Mouse (Mus musculus) gastrocnemius, postnatal 4 days (tissue): ENCODE measurements around the gene Cdk11b. TPM values are rescaled to one million over a fixed set of nuclear protein-coding genes. Genes with fewer than 3 reads are reported as not detected.
A peak's percentile ranks its signal among the peaks of the same experiment; 100 is the strongest.
"Not testable (repeated sequence)": the region's sequence is repeated elsewhere in the genome, so short reads cannot be mapped to it uniquely, and the experiment has no call there.

Experiments
- DNase-seq, 2 experiments: peaks; one replicate each; pipeline ENCODE4 v3.0.0; 2021 to 2022; ENCODE audit warnings: low spot score in 2 of 2, mixed read lengths in 2 of 2
- total RNA-seq, 2 experiments: library from RNA; stranded (reverse); gene quantifications; 2 replicates each; pipeline ENCODE4 v1.2.3; 2021

Gene Cdk11b
- total RNA-seq, 2 experiments from 2014 or later: 35.8 to 44.0 TPM

DNA sequence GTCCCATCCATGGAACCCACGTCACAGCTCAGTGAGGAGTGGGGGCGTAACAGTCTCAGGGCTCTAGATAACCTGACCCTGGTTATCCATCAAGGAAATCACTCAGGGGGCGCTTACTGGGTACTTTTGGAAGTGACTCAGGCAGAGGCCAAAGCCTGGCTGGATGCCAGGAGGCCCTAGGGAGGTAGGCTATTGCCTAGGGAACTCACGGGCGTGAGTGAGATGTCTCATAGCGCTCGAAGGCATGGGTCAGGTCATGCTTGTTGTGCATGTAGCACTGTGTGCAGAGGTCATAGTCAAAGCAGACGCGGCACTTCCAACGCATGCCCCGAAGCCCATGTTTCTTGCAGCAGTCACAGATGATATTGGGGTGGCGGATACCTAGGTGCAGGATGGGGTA lies 36.0 kb downstream of the Cdk11b start:
- no peak for DNase-seq

- DNase-seq: no peak
These were observed 42.2 kb downstream of the Cdk11b start for GRCm38 (mm10) chr4:155666903-155667302.

- DNase-seq: peak; percentile 90 to 98
These were observed 44.3 kb downstream of the Cdk11b start, which contains the start of gene Mib2 for GRCm38 (mm10) chr4:155668689-155669597. Gene Mib2, minus strand, starts transcription at chr4:155669198.

DNA sequence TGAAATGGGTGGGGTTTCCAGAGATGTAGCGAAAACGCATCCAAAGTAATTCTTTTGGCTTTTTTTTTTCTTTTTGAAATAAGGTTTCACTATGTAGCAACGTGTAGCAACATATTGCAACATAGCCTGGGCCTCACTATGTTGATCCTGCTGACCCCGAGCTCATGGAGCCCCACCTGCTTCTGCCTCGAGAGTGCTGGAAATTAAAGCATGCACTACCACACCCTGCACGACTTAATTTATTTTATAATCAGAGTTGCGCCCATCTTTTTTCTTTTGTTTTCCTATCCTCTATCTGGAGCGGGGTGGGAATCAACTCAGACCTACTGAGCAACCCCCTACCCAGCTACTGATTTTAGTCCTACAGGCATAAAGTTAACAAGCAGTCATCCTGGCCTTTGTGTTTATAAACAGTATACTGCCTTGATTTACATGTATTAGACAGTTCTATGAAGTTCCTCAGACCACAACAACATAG lies 45.0 kb downstream of the Cdk11b start:
- DNase-seq: no peak

- not testable (repeated sequence) for DNase-seq
These were observed 45.6 kb downstream of the Cdk11b start for GRCm38 (mm10) chr4:155670236-155670635.

- no peak for DNase-seq
These were observed 47.4 kb downstream of the Cdk11b start for GRCm38 (mm10) chr4:155672082-155672481.

DNA sequence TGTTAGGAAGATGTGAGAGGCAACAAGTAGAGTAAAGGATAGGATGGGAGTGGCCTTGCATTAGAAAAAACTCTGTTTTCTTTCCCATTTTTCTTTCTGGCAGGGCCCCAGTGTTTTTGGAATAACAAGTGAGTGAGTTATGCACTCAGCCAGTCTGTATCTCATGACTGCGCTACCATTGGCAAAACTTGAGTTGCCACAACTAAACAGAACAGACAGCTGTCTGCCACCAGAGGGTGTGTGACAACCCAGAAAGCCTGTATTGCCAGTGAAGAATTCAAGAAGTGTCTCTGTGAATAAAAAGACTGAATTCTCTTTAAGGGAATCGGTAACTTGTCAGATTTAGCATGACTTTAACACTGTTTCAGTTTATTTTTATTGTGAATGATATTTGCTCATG lies 51.3 kb downstream of the Cdk11b start:
- no peak for DNase-seq

GRCm38 (mm10) chr4:155683670-155684277 lies 59.1 kb downstream of the Cdk11b start:
- DNase-seq: not testable (repeated sequence)

DNA sequence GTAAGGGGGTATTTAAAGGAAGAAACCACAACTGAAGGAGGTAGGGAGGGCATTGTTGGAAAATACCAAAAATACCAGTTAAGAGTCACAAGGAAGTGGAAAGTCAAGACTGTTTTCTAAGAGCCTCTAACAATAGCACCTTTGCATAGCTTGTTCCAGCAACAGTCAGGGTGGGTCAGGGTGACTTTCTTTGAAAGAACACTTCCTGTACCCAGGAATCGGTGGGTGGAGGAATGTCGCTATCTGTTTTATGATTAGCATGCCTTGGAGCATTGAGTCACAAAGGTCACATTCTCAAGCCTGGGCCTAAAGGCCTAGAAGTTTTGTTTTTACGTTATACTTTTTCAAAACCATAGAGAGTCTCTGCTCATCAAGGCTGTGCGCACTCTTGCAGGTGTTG lies 63.1 kb downstream of the Cdk11b start:
- DNase-seq: not testable (repeated sequence)

DNA sequence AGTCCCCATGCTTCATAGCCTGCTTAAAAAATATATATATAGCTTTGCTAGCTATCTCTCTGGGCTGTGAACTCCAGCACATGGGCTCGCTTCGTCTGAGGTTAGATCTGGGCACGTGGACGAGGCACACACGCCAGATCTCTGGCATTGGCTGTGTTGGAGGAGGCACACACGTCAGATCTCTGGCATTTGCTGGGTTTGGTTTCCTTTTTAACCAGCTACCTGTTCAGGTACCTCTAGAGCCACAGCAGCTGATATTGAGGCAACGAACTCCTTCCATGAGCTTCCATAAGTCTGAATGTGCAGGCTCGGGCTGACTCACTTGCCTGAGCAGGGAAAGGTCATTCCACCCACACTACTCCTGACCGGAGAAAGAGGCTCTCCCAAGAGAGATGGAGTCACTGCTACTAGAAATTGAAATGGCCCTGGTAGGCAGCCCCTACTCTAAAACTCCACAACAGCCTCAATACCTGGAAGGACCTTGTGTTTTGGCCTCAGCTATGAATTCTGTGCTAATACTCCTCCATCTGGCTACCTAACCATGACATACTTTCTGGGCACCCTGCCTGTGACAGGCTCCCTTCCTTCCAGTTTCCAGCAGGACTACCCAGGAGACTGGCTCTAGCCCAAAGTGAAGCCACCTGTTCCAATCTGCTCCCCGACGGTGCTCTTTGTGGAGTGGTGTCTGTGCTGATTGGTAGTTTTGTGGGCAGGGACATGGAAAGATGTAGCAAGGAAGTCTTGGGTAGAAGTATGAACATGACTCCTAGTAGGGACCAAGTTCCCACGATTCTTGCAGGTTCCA lies 66.1 kb downstream of the Cdk11b start:
- DNase-seq: no peak

DNA sequence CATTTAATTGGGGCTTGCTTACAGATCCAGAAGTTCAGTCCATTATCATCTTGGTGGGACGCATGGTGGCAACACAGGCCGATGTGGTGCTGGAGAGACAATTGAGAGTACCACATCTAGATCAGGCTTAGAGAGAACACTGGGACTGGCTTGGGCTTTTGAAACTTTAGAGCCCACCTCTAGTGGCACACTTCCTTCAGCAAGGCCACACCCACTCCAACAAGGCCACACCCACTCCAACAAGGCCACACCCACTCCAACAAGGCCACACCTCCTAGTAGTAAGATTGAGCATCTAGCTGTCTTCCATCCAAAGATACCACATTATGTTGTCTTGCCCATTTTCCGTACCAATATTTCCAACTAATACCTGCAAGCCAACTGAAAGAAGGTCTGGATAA lies 67.8 kb downstream of the Cdk11b start:
- no peak for DNase-seq

DNA sequence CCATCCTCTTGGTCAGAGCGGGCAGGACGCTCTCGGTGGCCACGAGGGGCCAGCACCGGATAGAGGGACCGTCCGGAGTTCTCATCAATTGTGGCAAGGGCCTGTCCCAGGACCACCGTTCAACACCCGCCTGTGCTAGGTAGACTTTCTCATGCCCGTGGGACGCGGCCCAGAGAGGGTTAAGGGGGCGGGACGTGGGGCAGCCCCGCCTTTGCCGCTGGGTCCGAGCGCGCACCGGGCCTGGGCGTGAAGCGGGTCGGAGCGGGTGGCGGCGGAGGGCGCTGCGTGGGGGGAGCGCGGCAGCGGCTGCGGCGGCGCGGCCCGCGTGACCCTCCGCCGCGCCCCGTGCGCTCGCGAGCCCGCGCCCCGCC lies 69.4 kb downstream of the Cdk11b start, which contains the start of gene Fndc10:
Gene Fndc10, plus strand, starts transcription at position 232 of the 371 bp plus-strand sequence.
- peak in 1 of 2 experiments; percentile 69 for DNase-seq

GRCm38 (mm10) chr4:155694482-155695401 lies 70.1 kb downstream of the Cdk11b start:
- DNase-seq: peak; percentile 54 to 70

GRCm38 (mm10) chr4:155695531-155696062 lies 70.9 kb downstream of the Cdk11b start:
- DNase-seq: no peak

DNA sequence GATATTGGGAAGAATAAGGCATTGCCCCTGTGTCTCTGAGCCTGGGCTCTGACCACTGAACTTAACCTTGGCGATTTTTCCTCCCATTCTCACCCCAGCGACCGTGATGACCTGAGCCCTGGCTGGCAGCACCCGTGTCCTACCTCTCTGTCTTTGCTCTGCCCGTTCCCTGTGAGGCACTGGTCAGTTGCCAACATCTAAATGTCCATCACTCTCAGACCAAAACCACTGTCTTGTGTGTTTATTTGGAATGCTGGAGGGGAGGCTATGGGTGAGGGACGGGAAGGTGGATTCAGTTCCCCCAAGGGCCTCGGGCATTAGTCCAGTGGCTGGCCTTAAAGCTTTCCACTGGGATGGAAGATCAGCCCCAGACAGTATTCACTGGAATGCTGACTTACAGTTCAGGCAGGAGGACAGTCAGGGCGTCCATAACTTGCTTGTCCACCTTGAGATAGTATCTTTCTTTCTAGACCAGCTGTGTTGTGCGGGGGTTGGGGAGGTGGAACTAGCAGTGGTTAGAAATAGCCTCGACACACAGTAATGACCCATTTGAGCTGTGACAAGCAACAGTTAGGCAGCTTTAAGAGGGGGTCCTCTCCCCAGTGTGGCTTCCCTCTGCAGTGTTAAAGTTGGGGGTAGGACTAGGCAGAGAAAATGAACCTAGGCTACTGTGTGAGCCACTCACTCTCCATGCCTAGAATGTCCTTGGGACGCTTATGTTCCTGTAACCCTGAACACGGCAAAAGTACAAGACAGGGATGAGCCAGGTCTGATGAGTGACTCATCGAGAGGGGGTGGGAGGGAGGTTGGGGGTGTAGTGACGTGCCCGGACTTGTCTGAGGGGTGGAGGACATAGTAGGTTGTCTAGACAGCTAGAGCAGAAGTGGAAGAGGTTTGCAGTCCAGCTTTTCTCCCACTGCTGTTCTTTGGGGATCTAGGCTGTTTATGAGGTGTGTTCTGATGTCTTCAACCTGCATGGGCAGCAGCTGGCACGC lies 71.9 kb downstream of the Cdk11b start:
- no peak for DNase-seq
